Mouse (Mus musculus) heart, adult 2 months (tissue): ENCODE measurements around the gene Cnot9. TPM values are rescaled to one million over a fixed set of nuclear protein-coding genes. Genes with fewer than 3 reads are reported as not detected.
"Not testable (repeated sequence)": the region's sequence is repeated elsewhere in the genome, so short reads cannot be mapped to it uniquely, and the experiment has no call there.

Experiments
- DNase-seq, 2 experiments: peaks; one replicate each; pipeline ENCODE4 v3.0.0; 2021
- H3K27ac ChIP-seq: fragments of 200-600 bp; 2 replicates; pipeline ENCODE4 v1.8.1; 2022
- H3K27me3 ChIP-seq: fragments of 200-500 bp; 2 replicates; pipeline ENCODE4 v1.6.1; 2012; ENCODE audit warnings: mild to moderate bottlenecking, low read length, inconsistent platforms, mixed read lengths; ENCODE audit not compliant: control insufficient read depth, insufficient read depth
- H3K36me3 ChIP-seq: fragments of 200-500 bp; 2 replicates; pipeline ENCODE4 v1.6.1; 2012; ENCODE audit warnings: low read length, inconsistent platforms; ENCODE audit not compliant: control insufficient read depth, insufficient read depth
- H3K4me1 ChIP-seq: fragments of 200-500 bp; 2 replicates; pipeline ENCODE4 v1.6.1; 2011; ENCODE audit warnings: low read length; ENCODE audit not compliant: control insufficient read depth, insufficient read depth
- H3K4me3 ChIP-seq: fragments of 200-600 bp; 2 replicates; pipeline ENCODE4 v1.8.1; 2022
- H3K79me2 ChIP-seq: fragments of 200-500 bp; replicated peaks from 2 replicates; pipeline ENCODE4 v1.6.1; 2012; ENCODE audit warnings: mild to moderate bottlenecking, inconsistent platforms, low read length, moderate library complexity, mixed read lengths; ENCODE audit not compliant: control insufficient read depth, insufficient read depth
- H3K9ac ChIP-seq: fragments of 200-500 bp; 2 replicates; pipeline ENCODE4 v1.6.1; 2012; ENCODE audit warnings: low read depth, mild to moderate bottlenecking, control low read depth, inconsistent platforms, low read length, mixed read lengths
- CTCF ChIP-seq: fragments of 200-600 bp; IDR thresholded peaks from 2 replicates; pipeline ENCODE4 v1.8.1; 2022; ENCODE audit warnings: antibody characterized with exemption, mild to moderate bottlenecking, moderate library complexity
- EP300 ChIP-seq: fragments of 200-500 bp; IDR thresholded peaks from 2 replicates; pipeline ENCODE4 v1.6.1; 2011; ENCODE audit warnings: low read depth, low read length, control low read depth; ENCODE audit not compliant: insufficient read depth
- POLR2A ChIP-seq: fragments of 200-500 bp; IDR thresholded peaks from 2 replicates; pipeline ENCODE4 v1.6.1; 2011; ENCODE audit warnings: mild to moderate bottlenecking, low read depth, low read length, control low read depth; ENCODE audit not compliant: insufficient read depth
- WGBS: fragments of 180-500 bp; shearing (Covaris S2); methylation state at CpG from one replicate; pipeline ENCODE4 v1.1.7; 2018; 5-methylcytosine and 5-hydroxymethylcytosine counted together
- intact Hi-C: fragments of 180-260 bp; cut with DNase I; formaldehyde crosslinking; loops from one replicate; pipeline ENCODE4 v1.15.1; 2025
- polyA plus RNA-seq: library from polyadenylated mRNA; depleted of rRNA; stranded (reverse); fragments of >200 nt; gene quantifications from 2 replicates; pipeline ENCODE4 v1.2.3, GENCODE M21; 2012
- total RNA-seq, 2 experiments: library from RNA; stranded (reverse); gene quantifications; 2 replicates each; pipeline ENCODE4 v1.2.3; 2021

Cnot9 gene
- total and polyA plus RNA-seq, 3 experiments: 10.0 to 12.6 (median 11.8) TPM

DNA sequence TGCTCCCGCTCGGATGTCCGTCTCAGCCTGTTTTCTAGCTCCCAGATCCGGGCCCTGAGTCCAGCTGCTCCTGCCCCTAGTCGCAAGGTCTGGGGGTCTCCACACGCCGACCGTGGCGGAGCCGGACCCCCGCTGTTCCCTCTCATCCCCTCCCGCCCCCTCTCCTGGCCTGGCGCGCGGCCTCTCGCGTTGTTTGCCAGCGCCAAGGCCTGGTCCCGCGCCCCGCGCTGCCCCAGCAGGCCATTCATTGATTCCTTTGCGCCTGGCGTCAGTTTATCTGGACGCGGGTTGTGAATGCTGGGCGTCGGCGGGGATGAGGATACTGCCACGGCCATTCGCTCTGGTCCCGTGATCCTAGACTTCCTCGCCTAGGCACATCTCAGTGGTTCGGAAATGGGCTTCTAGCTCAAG is 618 bp downstream of the Cnot9 start:
- DNase-seq: no peak
- intact Hi-C loops: loop anchor here (5.0 to 10.0 kb wide), 3 partner anchors 81 to 219 kb away; partner anchors contain the start of genes Bcs1l, Ttll4 and Zfp142
- Histone ChIP-seq H3K4me3 (peak overlapping the region; percentile 91), H3K4me1 (peaks cover 1% of the 10 kb centered on the region), H3K36me3 (peaks cover 12% of the 10 kb centered on the region; the same call in 1 of the 2 replicates), H3K9ac (peak overlapping the region; percentile 88), H3K79me2 (no peaks in the 10 kb centered on the region; the same call in 1 of the 2 replicates), H3K27ac (peak overlapping the region; percentile 93), H3K27me3 (no peaks in the 10 kb centered on the region)
- WGBS: under 1% methylated on average over 34 of the region's 34 CpGs
- TF ChIP-seq POLR2A (no peak), EP300 (no peak), CTCF (no peak)

- peaks cover 12% of the 10 kb centered on the region; the same call in 1 of the 2 replicates for H3K36me3 ChIP-seq
- peaks cover under 1% of the 10 kb centered on the region; the same call in 1 of the 2 replicates for H3K79me2 ChIP-seq
- H3K4me1 ChIP-seq: peaks cover 1% of the 10 kb centered on the region
- DNase-seq: no peak
- no peaks in the 10 kb centered on the region for H3K27me3 ChIP-seq
- TF ChIP-seq EP300: no peak
- no peak for TF ChIP-seq POLR2A
- intact Hi-C loops: loop anchor here (5.0 to 10.0 kb wide), 3 partner anchors 80 to 220 kb away; partner anchors contain the start of genes Bcs1l, Ttll4 and Zfp142
- no peak overlapping the region for H3K4me3 ChIP-seq
- WGBS: 83% methylated on average over 2 of the region's 2 CpGs
- H3K9ac ChIP-seq: no peak overlapping the region
- no peak overlapping the region for H3K27ac ChIP-seq
Observed at GRCm38 (mm10) chr1:74507780-74508179, 1.9 kb downstream of the Cnot9 start.

DNA sequence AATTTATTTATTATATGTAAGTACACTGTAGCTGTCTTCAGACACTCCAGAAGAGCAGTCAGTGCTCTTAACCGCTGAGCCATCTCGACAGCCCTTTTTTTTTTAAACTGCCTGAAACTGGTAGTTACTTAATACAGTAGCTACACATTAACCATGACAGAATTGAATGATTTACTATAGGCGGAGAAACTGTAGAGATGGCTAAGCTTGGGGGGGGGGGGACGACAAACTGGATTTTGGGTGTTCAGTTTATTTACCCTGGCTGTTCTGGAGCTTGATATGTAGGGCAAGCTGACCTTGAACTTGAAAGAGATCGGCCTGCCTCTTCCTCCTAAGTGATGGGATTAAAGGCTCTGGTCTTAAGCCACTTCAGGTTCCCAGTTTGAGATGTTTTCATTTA is 5.4 kb downstream of the Cnot9 start:
- H3K4me3 ChIP-seq: no peak overlapping the region
- DNase-seq: no peak
- no peak for TF ChIP-seq EP300
- no peak for TF ChIP-seq POLR2A
- no peak for TF ChIP-seq CTCF
- H3K4me1 ChIP-seq: no peaks in the 10 kb centered on the region; the same call in none of the 2 replicates
- H3K27me3 ChIP-seq: no peaks in the 10 kb centered on the region
- 95% methylated on average over 5 of the region's 5 CpGs for WGBS
- H3K27ac ChIP-seq: no peak overlapping the region
- peaks cover 13% of the 10 kb centered on the region; the same call in 1 of the 2 replicates for H3K36me3 ChIP-seq
- H3K79me2 ChIP-seq: peaks cover 4% of the 10 kb centered on the region; the same call in 1 of the 2 replicates
- intact Hi-C loops: no loop called here
- no peak overlapping the region for H3K9ac ChIP-seq

- H3K27me3 ChIP-seq, H3K4me3 ChIP-seq, H3K79me2 ChIP-seq, H3K27ac ChIP-seq, H3K36me3 ChIP-seq, H3K4me1 ChIP-seq, intact Hi-C loops, H3K9ac ChIP-seq, DNase-seq: not testable (repeated sequence)
- 100% methylated on average over 1 of the region's 1 CpGs for WGBS
Observed at GRCm38 (mm10) chr1:74512999-74513398, 7.1 kb downstream of the Cnot9 start.

GRCm38 (mm10) chr1:74519875-74520274 is 14.0 kb downstream of the Cnot9 start:
- H3K27me3 ChIP-seq: no peaks in the 10 kb centered on the region
- H3K4me3 ChIP-seq: no peak overlapping the region
- no peak for DNase-seq
- no peaks in the 10 kb centered on the region; the same call in none of the 2 replicates for H3K36me3 ChIP-seq
- H3K9ac ChIP-seq: no peak overlapping the region
- intact Hi-C loops: no loop called here
- H3K79me2 ChIP-seq: peaks cover 3% of the 10 kb centered on the region; the same call in 1 of the 2 replicates
- no peaks in the 10 kb centered on the region; the same call in 1 of the 2 replicates for H3K4me1 ChIP-seq
- TF ChIP-seq EP300: no peak
- TF ChIP-seq POLR2A: no peak
- TF ChIP-seq CTCF: no peak
- no peak overlapping the region for H3K27ac ChIP-seq

- Histone ChIP-seq H3K4me1 (no peaks in the 10 kb centered on the region), H3K4me3 (no peak overlapping the region), H3K79me2 (no peaks in the 10 kb centered on the region), H3K9ac (no peak overlapping the region), H3K27me3 (no peaks in the 10 kb centered on the region), H3K36me3 (no peaks in the 10 kb centered on the region; the same call in 1 of the 2 replicates), H3K27ac (no peak overlapping the region)
- TF ChIP-seq EP300 (no peak), CTCF (no peak), POLR2A (no peak)
- intact Hi-C loops: no loop called here
- WGBS: 94% methylated on average over 4 of the region's 4 CpGs
- DNase-seq: no peak
Observed at GRCm38 (mm10) chr1:74524746-74525145, 18.9 kb downstream of the Cnot9 start.
